Mouse (Mus musculus) cortical plate, adult 2 months (tissue): Measurements from ENCODE around the gene Zdhhc19.

Experiments
- CTCF ChIP-seq: fragments of 200-500 bp; IDR thresholded peaks from 2 replicates; pipeline ENCODE4 v1.5.1; 2011; ENCODE audit warnings: mild to moderate bottlenecking, control low read depth, low read length; ENCODE audit not compliant: insufficient read depth; ENCODE audit errors: extremely low read depth
- POLR2A ChIP-seq: fragments of 200-500 bp; IDR thresholded peaks from 2 replicates; pipeline ENCODE4 v1.6.1; 2011; ENCODE audit warnings: mild to moderate bottlenecking, low read length, control low read depth; ENCODE audit not compliant: insufficient read depth; ENCODE audit errors: extremely low read depth

DNA sequence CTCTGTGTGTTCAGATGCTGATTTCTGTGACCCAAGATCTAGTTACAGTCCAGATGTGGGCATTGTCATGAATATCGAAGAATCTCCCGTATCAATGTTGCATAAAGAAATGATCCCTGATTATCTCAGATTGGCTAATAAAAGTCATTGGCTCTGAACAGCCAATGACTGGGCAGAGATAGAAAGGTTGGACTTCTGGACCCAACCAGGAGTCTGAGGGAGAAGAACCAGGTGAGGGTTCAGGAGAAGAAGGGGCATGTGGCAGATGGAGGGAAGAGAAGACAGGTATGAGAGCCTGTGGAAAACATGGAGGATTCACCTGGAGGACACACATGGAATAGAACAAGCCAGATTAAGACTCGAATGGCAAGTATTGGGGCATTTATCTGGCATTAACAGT is 92.5 kb downstream of the Zdhhc19 start:
- TF ChIP-seq POLR2A, result no peak
- TF ChIP-seq CTCF, result no peak
